Mouse (Mus musculus) cerebellum, adult 8-10 months (tissue): ENCODE data around the gene Bloc1s1.
A peak's percentile ranks its signal among the peaks of the same experiment; 100 is the strongest.

Experiments
- DNase-seq: peaks from one replicate; pipeline ENCODE4 v3.0.0; 2022

The Bloc1s1 gene

GRCm38 (mm10) chr10:128902409-128902988, 21.3 kb downstream of the Bloc1s1 start:
- no peak for DNase-seq

GRCm38 (mm10) chr10:128901409-128901808, 22.4 kb downstream of the Bloc1s1 start:
- no peak for DNase-seq

GRCm38 (mm10) chr10:128900698-128901097, 23.1 kb downstream of the Bloc1s1 start, which contains the start of gene Cd63:
TSS of gene Cd63 (plus strand) at chr10:128900989.
- no peak for DNase-seq

GRCm38 (mm10) chr10:128899759-128900490, 23.9 kb downstream of the Bloc1s1 start:
- DNase-seq = no peak

- DNase-seq = no peak
Measured at GRCm38 (mm10) chr10:128897501-128897900, 26.3 kb downstream of the Bloc1s1 start.

GRCm38 (mm10) chr10:128896807-128897206, 27.0 kb downstream of the Bloc1s1 start:
- no peak for DNase-seq

- DNase-seq = no peak
Measured at GRCm38 (mm10) chr10:128895952-128896693, 27.7 kb downstream of the Bloc1s1 start.

- peak; percentile 79 for DNase-seq
Measured at GRCm38 (mm10) chr10:128895437-128895836, 28.4 kb downstream of the Bloc1s1 start.

GRCm38 (mm10) chr10:128892246-128892645, 31.6 kb downstream of the Bloc1s1 start:
- DNase-seq = no peak

- no peak for DNase-seq
Measured at GRCm38 (mm10) chr10:128891296-128892094, 32.3 kb downstream of the Bloc1s1 start, which contains the start of gene Gdf11. TSS of gene Gdf11 (minus strand) at chr10:128891718.

- DNase-seq = no peak
Measured at GRCm38 (mm10) chr10:128890383-128891295, 33.2 kb downstream of the Bloc1s1 start.

- DNase-seq = no peak
Measured at GRCm38 (mm10) chr10:128889846-128890245, 34.0 kb downstream of the Bloc1s1 start.

GRCm38 (mm10) chr10:128888941-128889827, 34.7 kb downstream of the Bloc1s1 start:
- no peak for DNase-seq

GRCm38 (mm10) chr10:128882067-128882466, 41.8 kb downstream of the Bloc1s1 start:
- DNase-seq = no peak

- no peak for DNase-seq
Measured at GRCm38 (mm10) chr10:128878811-128879210, 45.0 kb downstream of the Bloc1s1 start.

- no peak for DNase-seq
Measured at GRCm38 (mm10) chr10:128878291-128878690, 45.5 kb downstream of the Bloc1s1 start.

- DNase-seq = no peak
Measured at GRCm38 (mm10) chr10:128870341-128870740, 53.5 kb downstream of the Bloc1s1 start.
